Mouse (Mus musculus) E14TG2a.4 (cell line): Measurements from ENCODE around the gene Tmem52b.

Experiments used
- CTCF ChIP-seq: conservative IDR thresholded peaks from 2 replicates; pipeline ENCODE4 v1.5.1; 2014; ENCODE audit warnings: low read length
- NANOG ChIP-seq: IDR thresholded peaks from 2 replicates; pipeline ENCODE4 v1.6.1; 2014; ENCODE audit warnings: borderline replicate concordance, low read length, mixed read lengths

- no peak for TF ChIP-seq CTCF
- TF ChIP-seq NANOG: no peak
These were observed 29.6 kb downstream of the Tmem52b start for GRCm38 (mm10) chr6:129541931-129542330.
